Mouse (Mus musculus): Measurements from ENCODE around the gene Exo5.

DNA sequence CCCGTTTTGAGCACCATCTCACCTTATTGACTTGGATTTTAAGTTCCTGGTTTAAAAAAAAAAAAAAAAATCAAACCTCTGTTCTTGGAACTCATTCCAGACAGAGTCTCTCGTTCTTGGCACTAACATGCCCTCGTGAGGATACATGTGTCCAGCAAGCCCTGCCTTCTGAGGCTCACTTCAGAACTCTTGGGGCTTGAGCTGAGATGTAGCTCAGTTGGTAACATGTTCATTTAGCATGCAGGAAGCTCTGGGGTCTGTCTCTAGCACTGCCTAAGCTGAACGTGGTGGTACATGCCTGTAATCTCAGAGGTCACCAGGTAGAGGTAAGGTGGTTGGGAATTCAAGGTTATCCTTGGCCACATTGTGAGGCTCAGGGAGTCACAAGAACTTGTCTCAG, 38.7 kb downstream of the Exo5 start:
- no peak for TF ChIP-seq CTCF (IDR thresholded peaks at IDR 0.05)
- no peak for TF ChIP-seq EP300 (IDR thresholded peaks at IDR 0.05; ENCODE audit: insufficient read depth, low read depth, low read length)
- TF ChIP-seq POLR2A (IDR thresholded peaks at IDR 0.05; ENCODE audit: insufficient read depth, low read depth, low read length) = no peak

Measured in heart, adult 2 months (tissue).